Mouse (Mus musculus): ENCODE results near the gene Sema4c.
"Not testable (repeated sequence)": the region's sequence is repeated elsewhere in the genome, so short reads cannot be mapped to it uniquely, and the experiment has no call there.

Gene Sema4c

GRCm38 (mm10) chr1:36556553-36557456 is 1.3 kb downstream of the Sema4c start:
- peak; percentile 91 for DNase-seq (ENCODE audit: low spot score)

- DNase-seq (ENCODE audit: low spot score): no peak
These were observed 2.3 kb downstream of the Sema4c start for GRCm38 (mm10) chr1:36555798-36556395.

- no peak for DNase-seq (ENCODE audit: low spot score)
These were observed 3.3 kb downstream of the Sema4c start for GRCm38 (mm10) chr1:36554633-36555399.

- no peak for DNase-seq (ENCODE audit: low spot score)
These were observed 5.6 kb downstream of the Sema4c start for GRCm38 (mm10) chr1:36552506-36552905.

GRCm38 (mm10) chr1:36551904-36552303 is 6.2 kb downstream of the Sema4c start:
- DNase-seq (ENCODE audit: low spot score): no peak

- no peak for DNase-seq (ENCODE audit: low spot score)
These were observed 7.9 kb downstream of the Sema4c start for GRCm38 (mm10) chr1:36550075-36550863.

- DNase-seq (ENCODE audit: low spot score): no peak
These were observed 8.7 kb downstream of the Sema4c start for GRCm38 (mm10) chr1:36549491-36549890.

GRCm38 (mm10) chr1:36548771-36549170 is 9.4 kb downstream of the Sema4c start:
- no peak for DNase-seq (ENCODE audit: low spot score)

GRCm38 (mm10) chr1:36547981-36548598 is 10.1 kb downstream of the Sema4c start:
- no peak for DNase-seq (ENCODE audit: low spot score)

- DNase-seq (ENCODE audit: low spot score): peak; percentile 98
These were observed 11.2 kb downstream of the Sema4c start, which contains the start of gene Ankrd39 for GRCm38 (mm10) chr1:36546888-36547471. Gene Ankrd39 (minus strand): TSS chr1:36547445.

GRCm38 (mm10) chr1:36545845-36546600 is 12.1 kb downstream of the Sema4c start:
- no peak for DNase-seq (ENCODE audit: low spot score)

- no peak for DNase-seq (ENCODE audit: low spot score)
These were observed 12.8 kb downstream of the Sema4c start for GRCm38 (mm10) chr1:36545382-36545781.

GRCm38 (mm10) chr1:36542925-36543324 is 15.2 kb downstream of the Sema4c start:
- no peak for DNase-seq (ENCODE audit: low spot score)

GRCm38 (mm10) chr1:36541844-36542243 is 16.3 kb downstream of the Sema4c start:
- no peak for DNase-seq (ENCODE audit: low spot score)

GRCm38 (mm10) chr1:36540807-36541206 is 17.3 kb downstream of the Sema4c start:
- no peak for DNase-seq (ENCODE audit: low spot score)

GRCm38 (mm10) chr1:36540132-36540531 is 18.0 kb downstream of the Sema4c start:
- DNase-seq (ENCODE audit: low spot score): no peak

GRCm38 (mm10) chr1:36539186-36539585 is 19.0 kb downstream of the Sema4c start, which contains the start of gene Gm42417:
Gene Gm42417 (minus strand): TSS chr1:36539429.
- peak; percentile 91 for DNase-seq (ENCODE audit: low spot score)

GRCm38 (mm10) chr1:36538727-36539126 is 19.4 kb downstream of the Sema4c start:
- no peak for DNase-seq (ENCODE audit: low spot score)

GRCm38 (mm10) chr1:36536783-36537182 is 21.4 kb downstream of the Sema4c start, which contains the start of gene Ankrd23:
Gene Ankrd23 (minus strand): TSS chr1:36536883.
- DNase-seq (ENCODE audit: low spot score): not testable (repeated sequence)

GRCm38 (mm10) chr1:36536397-36536728 is 21.8 kb downstream of the Sema4c start:
- peak; percentile 66 for DNase-seq (ENCODE audit: low spot score)

All from yolk sac, embryonic 10.5 days (tissue).